Mouse (Mus musculus): Measurements from ENCODE around the gene Bard1. TPM values are rescaled to one million over a fixed set of nuclear protein-coding genes. Genes with fewer than 3 reads are reported as not detected.

Bard1 gene
- polyA plus RNA-seq, 1 experiment from 2014 or later, result 0.80 TPM

- Histone ChIP-seq H3K36me3 (ENCODE audit: control insufficient read depth, insufficient read depth) (no peaks in the 10 kb centered on the region), H3K9me3 (ENCODE audit: control insufficient read depth, low read length) (no peaks in the 10 kb centered on the region), H3K27me3 (replicated peaks; ENCODE audit: control insufficient read depth, insufficient read depth, low read length) (no peaks in the 10 kb centered on the region), H3K27ac (ENCODE audit: low read length) (no peak overlapping the region), H3K4me3 (replicated peaks; ENCODE audit: low read length) (no peak overlapping the region), H3K4me1 (replicated peaks; ENCODE audit: control insufficient read depth, insufficient read depth, low read length) (no peaks in the 10 kb centered on the region), H3K9ac (replicated peaks; ENCODE audit: low read depth, low read length) (no peak overlapping the region), H3K4me2 (ENCODE audit: low read length) (no peak overlapping the region)
- ATAC-seq, result no peak
- 52% methylated on average over 11 of the region's 11 CpGs for WGBS
Measured at GRCm38 (mm10) chr1:71101369-71101970, 1.5 kb downstream of the Bard1 start.

GRCm38 (mm10) chr1:71100591-71101368 is 2.2 kb downstream of the Bard1 start:
- Histone ChIP-seq H3K27ac (ENCODE audit: low read length) (no peak overlapping the region), H3K27me3 (replicated peaks; ENCODE audit: control insufficient read depth, insufficient read depth, low read length) (no peaks in the 10 kb centered on the region), H3K9ac (replicated peaks; ENCODE audit: low read depth, low read length) (no peak overlapping the region), H3K4me1 (replicated peaks; ENCODE audit: control insufficient read depth, insufficient read depth, low read length) (no peaks in the 10 kb centered on the region), H3K9me3 (ENCODE audit: control insufficient read depth, low read length) (no peaks in the 10 kb centered on the region), H3K36me3 (ENCODE audit: control insufficient read depth, insufficient read depth) (no peaks in the 10 kb centered on the region), H3K4me2 (ENCODE audit: low read length) (no peak overlapping the region), H3K4me3 (replicated peaks; ENCODE audit: low read length) (no peak overlapping the region)
- ATAC-seq, result no peak
- 72% methylated on average over 5 of the region's 5 CpGs for WGBS

GRCm38 (mm10) chr1:71099945-71100515 is 2.9 kb downstream of the Bard1 start:
- H3K9me3 ChIP-seq (ENCODE audit: control insufficient read depth, low read length), result no peaks in the 10 kb centered on the region
- no peaks in the 10 kb centered on the region for H3K36me3 ChIP-seq (ENCODE audit: control insufficient read depth, insufficient read depth)
- no peak for ATAC-seq
- H3K4me3 ChIP-seq (replicated peaks; ENCODE audit: low read length), result no peak overlapping the region
- H3K9ac ChIP-seq (replicated peaks; ENCODE audit: low read depth, low read length), result no peak overlapping the region
- 36% methylated on average over 3 of the region's 3 CpGs for WGBS
- H3K27me3 ChIP-seq (replicated peaks; ENCODE audit: control insufficient read depth, insufficient read depth, low read length), result no peaks in the 10 kb centered on the region
- H3K4me2 ChIP-seq (ENCODE audit: low read length), result no peak overlapping the region
- H3K4me1 ChIP-seq (replicated peaks; ENCODE audit: control insufficient read depth, insufficient read depth, low read length), result no peaks in the 10 kb centered on the region
- H3K27ac ChIP-seq (ENCODE audit: low read length), result no peak overlapping the region

- Histone ChIP-seq H3K36me3 (ENCODE audit: control insufficient read depth, insufficient read depth) (no peaks in the 10 kb centered on the region), H3K9me3 (ENCODE audit: control insufficient read depth, low read length) (no peaks in the 10 kb centered on the region), H3K4me1 (replicated peaks; ENCODE audit: control insufficient read depth, insufficient read depth, low read length) (no peaks in the 10 kb centered on the region), H3K4me3 (replicated peaks; ENCODE audit: low read length) (no peak overlapping the region), H3K27ac (ENCODE audit: low read length) (no peak overlapping the region), H3K27me3 (replicated peaks; ENCODE audit: control insufficient read depth, insufficient read depth, low read length) (no peaks in the 10 kb centered on the region), H3K4me2 (ENCODE audit: low read length) (no peak overlapping the region), H3K9ac (replicated peaks; ENCODE audit: low read depth, low read length) (no peak overlapping the region)
- 95% methylated on average over 1 of the region's 1 CpGs for WGBS
- ATAC-seq, result no peak
Measured at GRCm38 (mm10) chr1:71096031-71096430, 6.9 kb downstream of the Bard1 start.

GRCm38 (mm10) chr1:71095211-71095805 is 7.6 kb downstream of the Bard1 start:
- 94% methylated on average over 2 of the region's 2 CpGs for WGBS
- H3K27me3 ChIP-seq (replicated peaks; ENCODE audit: control insufficient read depth, insufficient read depth, low read length), result no peaks in the 10 kb centered on the region
- no peaks in the 10 kb centered on the region for H3K9me3 ChIP-seq (ENCODE audit: control insufficient read depth, low read length)
- ATAC-seq, result no peak
- H3K27ac ChIP-seq (ENCODE audit: low read length), result no peak overlapping the region
- H3K9ac ChIP-seq (replicated peaks; ENCODE audit: low read depth, low read length), result no peak overlapping the region
- H3K4me2 ChIP-seq (ENCODE audit: low read length), result no peak overlapping the region
- no peaks in the 10 kb centered on the region for H3K36me3 ChIP-seq (ENCODE audit: control insufficient read depth, insufficient read depth)
- no peak overlapping the region for H3K4me3 ChIP-seq (replicated peaks; ENCODE audit: low read length)
- no peaks in the 10 kb centered on the region for H3K4me1 ChIP-seq (replicated peaks; ENCODE audit: control insufficient read depth, insufficient read depth, low read length)

GRCm38 (mm10) chr1:71075651-71076050 is 27.3 kb downstream of the Bard1 start:
- Histone ChIP-seq H3K9ac (replicated peaks; ENCODE audit: low read depth, low read length) (no peak overlapping the region), H3K27me3 (replicated peaks; ENCODE audit: control insufficient read depth, insufficient read depth, low read length) (no peaks in the 10 kb centered on the region), H3K27ac (ENCODE audit: low read length) (no peak overlapping the region), H3K36me3 (ENCODE audit: control insufficient read depth, insufficient read depth) (no peaks in the 10 kb centered on the region), H3K4me1 (replicated peaks; ENCODE audit: control insufficient read depth, insufficient read depth, low read length) (no peaks in the 10 kb centered on the region), H3K4me2 (ENCODE audit: low read length) (no peak overlapping the region), H3K9me3 (ENCODE audit: control insufficient read depth, low read length) (no peaks in the 10 kb centered on the region), H3K4me3 (replicated peaks; ENCODE audit: low read length) (no peak overlapping the region)
- 66% methylated on average over 3 of the region's 3 CpGs for WGBS
- no peak for ATAC-seq

GRCm38 (mm10) chr1:71070771-71071170 is 32.2 kb downstream of the Bard1 start:
- Histone ChIP-seq H3K27ac (ENCODE audit: low read length) (no peak overlapping the region), H3K36me3 (ENCODE audit: control insufficient read depth, insufficient read depth) (no peaks in the 10 kb centered on the region), H3K4me1 (replicated peaks; ENCODE audit: control insufficient read depth, insufficient read depth, low read length) (no peaks in the 10 kb centered on the region), H3K9ac (replicated peaks; ENCODE audit: low read depth, low read length) (no peak overlapping the region), H3K4me2 (ENCODE audit: low read length) (no peak overlapping the region), H3K9me3 (ENCODE audit: control insufficient read depth, low read length) (no peaks in the 10 kb centered on the region), H3K27me3 (replicated peaks; ENCODE audit: control insufficient read depth, insufficient read depth, low read length) (no peaks in the 10 kb centered on the region), H3K4me3 (replicated peaks; ENCODE audit: low read length) (no peak overlapping the region)
- no peak for ATAC-seq

GRCm38 (mm10) chr1:71068728-71069304 is 34.1 kb downstream of the Bard1 start:
- Histone ChIP-seq H3K36me3 (ENCODE audit: control insufficient read depth, insufficient read depth) (no peaks in the 10 kb centered on the region), H3K9ac (replicated peaks; ENCODE audit: low read depth, low read length) (no peak overlapping the region), H3K27ac (ENCODE audit: low read length) (no peak overlapping the region), H3K4me3 (replicated peaks; ENCODE audit: low read length) (no peak overlapping the region), H3K4me1 (replicated peaks; ENCODE audit: control insufficient read depth, insufficient read depth, low read length) (no peaks in the 10 kb centered on the region), H3K4me2 (ENCODE audit: low read length) (no peak overlapping the region), H3K9me3 (ENCODE audit: control insufficient read depth, low read length) (no peaks in the 10 kb centered on the region), H3K27me3 (replicated peaks; ENCODE audit: control insufficient read depth, insufficient read depth, low read length) (no peaks in the 10 kb centered on the region)
- no peak for ATAC-seq
- 94% methylated on average over 3 of the region's 3 CpGs for WGBS

- Histone ChIP-seq H3K9ac (replicated peaks; ENCODE audit: low read depth, low read length) (no peak overlapping the region), H3K4me3 (replicated peaks; ENCODE audit: low read length) (no peak overlapping the region), H3K27me3 (replicated peaks; ENCODE audit: control insufficient read depth, insufficient read depth, low read length) (no peaks in the 10 kb centered on the region), H3K27ac (ENCODE audit: low read length) (no peak overlapping the region), H3K36me3 (ENCODE audit: control insufficient read depth, insufficient read depth) (no peaks in the 10 kb centered on the region), H3K4me1 (replicated peaks; ENCODE audit: control insufficient read depth, insufficient read depth, low read length) (no peaks in the 10 kb centered on the region), H3K4me2 (ENCODE audit: low read length) (no peak overlapping the region), H3K9me3 (ENCODE audit: control insufficient read depth, low read length) (no peaks in the 10 kb centered on the region)
- WGBS, result 94% methylated on average over 16 of the region's 16 CpGs
- ATAC-seq, result no peak
Measured at GRCm38 (mm10) chr1:71063885-71064492, 39.0 kb downstream of the Bard1 start.

All from forebrain, embryonic 16.5 days (tissue).